Mouse (Mus musculus) heart, embryonic 11.5 days (tissue): ENCODE results near the gene Ccdc3. TPM values are rescaled to one million over a fixed set of nuclear protein-coding genes. Genes with fewer than 3 reads are reported as not detected.
"Not testable (repeated sequence)": the region's sequence is repeated elsewhere in the genome, so short reads cannot be mapped to it uniquely, and the experiment has no call there.

Experiments used
- ATAC-seq: fragments of 200-750 bp; cut with Nextera tagmentation; replicated peaks from 2 replicates; pipeline ENCODE4 v1.8.0; 2017; ENCODE audit warnings: moderate library complexity; ENCODE audit not compliant: insufficient number of reproducible peaks, low FRiP score, low TSS enrichment
- H3K27ac ChIP-seq: fragments of 300-500 bp; sonication (generic); 2 replicates; pipeline ENCODE4 v1.5.1; 2014; ENCODE audit warnings: mild to moderate bottlenecking, low read depth, low read length
- H3K27me3 ChIP-seq: fragments of 300-500 bp; sonication (generic); 2 replicates; pipeline ENCODE4 v1.6.1; 2014; ENCODE audit warnings: mild to moderate bottlenecking, low read length, mixed read lengths; ENCODE audit not compliant: control insufficient read depth, insufficient read depth
- H3K36me3 ChIP-seq: fragments of 300-500 bp; sonication (generic); 2 replicates; pipeline ENCODE4 v1.6.1; 2014; ENCODE audit warnings: mild to moderate bottlenecking, low read length, moderate library complexity, mixed read lengths; ENCODE audit not compliant: control insufficient read depth, insufficient read depth
- H3K4me1 ChIP-seq: fragments of 300-500 bp; sonication (generic); 2 replicates; pipeline ENCODE4 v1.6.1; 2014; ENCODE audit warnings: low read length; ENCODE audit not compliant: control insufficient read depth, insufficient read depth
- H3K4me2 ChIP-seq: fragments of 300-500 bp; sonication (generic); 2 replicates; pipeline ENCODE4 v1.6.1; 2014; ENCODE audit warnings: mild to moderate bottlenecking, moderate library complexity
- H3K4me3 ChIP-seq: fragments of 300-500 bp; sonication (generic); 2 replicates; pipeline ENCODE4 v1.5.1; 2014; ENCODE audit warnings: low read depth, low read length
- H3K9ac ChIP-seq: fragments of 300-500 bp; sonication (generic); 2 replicates; pipeline ENCODE4 v1.6.1; 2014; ENCODE audit warnings: mild to moderate bottlenecking, low read depth, low read length, moderate library complexity
- H3K9me3 ChIP-seq: fragments of 300-500 bp; sonication (generic); replicated peaks from 2 replicates; pipeline ENCODE4 v1.6.1; 2016; ENCODE audit warnings: low read length; ENCODE audit not compliant: control insufficient read depth
- WGBS: fragments of 180-500 bp; shearing (Covaris S2); extraction: QIAGEN DNeasy Blood & Tissue Kit; methylation state at CpG from one replicate; pipeline ENCODE4 v1.1.7; 2014; ENCODE audit not compliant: insufficient replicate concordance; 5-methylcytosine and 5-hydroxymethylcytosine counted together
- polyA plus RNA-seq: library from polyadenylated mRNA; unstranded; fragments of >200 nt; fragmentation: Nextera tagmentation; extraction: Ambion mirVana; gene quantifications from 2 replicates; pipeline ENCODE4 v1.2.1, GENCODE M21; 2014

Gene Ccdc3
- 7.9 and 9.3 TPM in 2 replicates for polyA plus RNA-seq

DNA sequence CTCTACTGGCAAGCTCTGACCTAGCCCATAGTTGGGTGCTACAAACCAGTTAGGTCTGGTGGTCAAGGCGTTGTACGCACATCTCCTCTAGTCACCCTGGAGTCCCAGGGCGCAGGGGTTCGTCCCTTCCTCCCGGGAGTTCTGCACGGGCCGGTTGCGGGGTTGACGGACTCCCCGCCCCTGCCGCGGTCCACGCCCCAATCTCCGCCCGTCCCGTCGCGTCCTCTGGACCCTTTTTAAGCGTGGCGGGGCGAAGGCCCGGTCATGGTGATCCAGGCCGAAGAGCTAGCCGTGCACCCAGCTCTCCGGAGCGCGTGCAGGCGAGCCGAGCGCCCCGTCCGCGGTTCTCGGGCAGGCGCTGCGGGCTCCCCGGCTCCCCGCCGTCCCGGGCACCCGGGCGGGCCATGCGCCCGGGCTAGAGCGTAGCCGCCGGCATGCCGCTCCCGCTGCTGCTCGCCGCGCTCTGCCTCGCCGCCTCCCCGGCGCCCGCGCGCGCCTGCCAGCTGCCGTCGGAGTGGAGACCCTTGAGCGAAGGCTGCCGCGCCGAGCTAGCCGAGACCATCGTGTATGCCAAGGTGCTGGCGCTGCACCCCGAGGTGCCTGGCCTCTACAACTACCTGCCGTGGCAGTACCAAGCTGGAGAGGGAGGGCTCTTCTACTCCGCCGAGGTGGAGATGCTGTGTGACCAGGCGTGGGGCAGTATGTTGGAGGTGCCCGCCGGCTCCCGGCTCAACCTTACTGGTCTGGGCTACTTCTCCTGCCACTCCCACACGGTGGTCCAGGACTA lies at the start of gene Ccdc3:
TSS of gene Ccdc3 (plus strand) at position 277 of the 787 bp plus-strand sequence.
- H3K4me1 ChIP-seq: peaks cover 4% of the 10 kb centered on the region

DNA sequence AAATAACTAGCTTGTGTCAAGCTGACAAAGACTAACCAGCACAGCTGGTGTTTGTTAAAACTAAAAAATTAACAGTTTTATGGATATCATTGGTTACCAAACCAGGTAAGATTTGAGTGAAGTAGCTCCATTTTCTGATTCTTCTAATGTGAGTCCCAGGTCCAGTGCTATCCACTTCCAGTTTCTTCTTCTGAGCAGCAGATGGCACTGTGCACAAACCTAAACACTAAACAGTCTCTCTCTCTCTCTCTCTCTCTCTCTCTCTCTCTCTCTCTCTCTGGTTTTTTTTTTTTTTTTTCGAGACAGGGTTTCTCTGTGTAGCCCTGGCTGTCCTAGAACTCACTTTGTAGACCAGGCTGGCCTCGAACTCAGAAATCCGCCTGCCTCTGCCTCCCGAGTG lies 47.2 kb upstream of the Ccdc3 start:
- H3K9me3 ChIP-seq, H3K9ac ChIP-seq, H3K27ac ChIP-seq, H3K4me1 ChIP-seq, H3K4me2 ChIP-seq, H3K4me3 ChIP-seq, H3K27me3 ChIP-seq, H3K36me3 ChIP-seq, ATAC-seq: not testable (repeated sequence)
- 84% methylated on average over 2 of the region's 4 CpGs for WGBS

More for the DNA sequence above, at the start of gene Ccdc3:
- Histone ChIP-seq H3K4me3 (peak within 1 kb of the TSS; percentile 50), H3K36me3 (no peaks in the 10 kb centered on the region), H3K27me3 (peaks cover 39% of the 10 kb centered on the region), H3K9me3 (no peaks in the 10 kb centered on the region), H3K27ac (no peak within 1 kb of the TSS), H3K9ac (peak within 1 kb of the TSS; percentile 65), H3K4me2 (peak within 1 kb of the TSS; percentile 76)
- no peak for ATAC-seq
- WGBS: 1% methylated on average over 78 of the region's 78 CpGs

DNA sequence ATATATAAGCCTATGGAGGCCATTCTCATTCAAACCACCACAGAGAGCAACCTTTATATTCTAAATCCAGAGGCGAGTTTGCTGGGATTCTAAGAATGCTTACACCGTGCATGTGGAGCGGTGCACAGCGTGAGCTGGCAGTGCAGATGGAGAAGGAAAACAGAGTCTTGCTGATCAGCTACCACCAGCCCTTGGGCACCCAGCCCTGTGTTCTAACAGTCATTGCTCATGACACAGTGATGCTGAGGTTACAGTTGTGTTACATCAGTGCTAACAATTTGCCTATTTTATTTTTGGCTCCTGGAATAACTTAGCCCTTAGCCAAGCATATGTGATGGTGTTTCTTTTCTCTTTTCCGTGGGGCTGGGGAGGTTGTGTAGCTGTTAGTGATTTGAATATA lies 42.7 kb upstream of the Ccdc3 start:
- WGBS: 83% methylated on average over 5 of the region's 5 CpGs
- H3K9me3 ChIP-seq: no peaks in the 10 kb centered on the region
- H3K4me1 ChIP-seq: no peaks in the 10 kb centered on the region
- no peak overlapping the region for H3K27ac ChIP-seq
- H3K27me3 ChIP-seq: no peaks in the 10 kb centered on the region
- H3K4me2 ChIP-seq: no peak overlapping the region
- H3K9ac ChIP-seq: no peak overlapping the region
- no peak for ATAC-seq
- no peaks in the 10 kb centered on the region for H3K36me3 ChIP-seq
- no peak overlapping the region for H3K4me3 ChIP-seq

DNA sequence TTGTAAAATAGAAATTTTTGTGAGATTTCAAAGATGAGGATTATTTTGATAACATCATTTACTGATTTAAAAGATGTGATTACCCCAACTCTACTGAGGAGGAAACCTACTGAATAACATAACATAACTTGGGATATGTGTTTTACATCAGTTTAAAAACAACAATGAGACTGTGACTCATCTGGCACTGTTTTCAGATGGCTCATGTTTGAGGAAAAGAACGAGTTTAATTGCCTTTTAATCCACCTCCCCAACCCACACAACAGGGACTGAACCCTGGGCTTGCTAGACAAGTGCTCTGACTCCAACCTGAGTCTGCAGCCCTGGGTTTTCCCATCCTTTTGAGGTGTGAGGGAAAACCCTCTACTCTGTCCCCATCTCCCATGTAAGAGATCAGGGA lies 42.3 kb upstream of the Ccdc3 start:
- H3K36me3 ChIP-seq: no peaks in the 10 kb centered on the region
- no peak overlapping the region for H3K4me3 ChIP-seq
- no peak overlapping the region for H3K9ac ChIP-seq
- H3K4me2 ChIP-seq: no peak overlapping the region
- H3K27me3 ChIP-seq: no peaks in the 10 kb centered on the region
- H3K27ac ChIP-seq: no peak overlapping the region
- H3K4me1 ChIP-seq: no peaks in the 10 kb centered on the region
- WGBS: 20% methylated on average over 1 of the region's 1 CpGs
- no peaks in the 10 kb centered on the region for H3K9me3 ChIP-seq
- no peak for ATAC-seq

DNA sequence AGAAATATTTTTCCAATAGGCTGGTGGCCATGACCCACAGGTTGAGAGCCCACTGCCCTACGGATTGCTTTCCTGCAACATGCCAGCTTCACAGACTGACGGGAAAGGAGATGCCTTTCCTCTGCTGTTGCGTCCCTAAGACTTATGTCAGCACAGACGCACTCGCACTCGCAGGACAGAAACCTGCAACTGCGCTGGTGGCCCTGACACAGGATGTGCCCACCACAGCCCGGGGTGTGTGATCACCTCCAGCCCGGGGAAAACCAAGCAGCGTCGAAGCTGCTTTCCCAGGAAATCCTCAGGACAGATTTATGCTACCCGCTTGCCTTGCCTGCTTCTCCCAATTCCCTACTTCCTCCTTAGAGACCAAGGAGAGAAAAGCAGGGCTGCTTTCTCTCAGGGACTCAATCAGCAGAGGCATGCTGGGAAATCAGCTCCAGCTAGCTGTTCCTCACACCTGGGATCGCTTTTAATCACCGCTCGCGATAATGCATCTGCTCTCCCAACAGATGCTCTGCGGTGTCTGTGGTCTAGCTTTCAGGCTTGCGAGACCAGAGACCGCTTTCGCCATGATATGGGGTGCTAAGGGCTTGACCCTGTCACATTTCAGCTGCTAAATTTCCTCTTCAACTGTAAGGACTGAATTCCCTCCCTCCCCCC lies 39.7 kb upstream of the Ccdc3 start:
- Histone ChIP-seq H3K4me1 (no peaks in the 10 kb centered on the region), H3K9ac (peak overlapping the region; percentile 50), H3K27ac (no peak overlapping the region), H3K4me2 (peak overlapping the region; percentile 63), H3K4me3 (peak overlapping the region; percentile 25), H3K27me3 (no peaks in the 10 kb centered on the region), H3K36me3 (no peaks in the 10 kb centered on the region), H3K9me3 (no peaks in the 10 kb centered on the region)
- ATAC-seq: no peak
- WGBS: 11% methylated on average over 20 of the region's 20 CpGs

DNA sequence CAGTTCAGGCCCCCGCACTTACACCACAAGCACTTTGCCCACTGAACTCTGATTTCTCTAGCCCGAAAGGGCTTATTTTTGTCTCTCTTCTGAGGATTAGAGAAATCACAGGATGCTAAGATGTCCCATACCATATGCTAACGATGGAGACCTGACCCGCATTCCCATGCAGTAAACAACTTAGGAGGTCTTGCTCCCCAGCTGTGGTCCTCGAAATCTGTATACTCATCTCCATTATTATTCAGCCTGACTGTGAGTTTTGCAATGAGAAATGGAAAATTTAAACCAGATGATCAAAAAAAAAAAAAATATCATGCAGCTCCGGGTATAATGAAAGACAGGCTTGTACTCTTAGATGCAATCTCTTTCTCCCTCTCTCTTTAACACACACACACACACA lies 38.4 kb upstream of the Ccdc3 start:
- Histone ChIP-seq H3K9me3 (no peaks in the 10 kb centered on the region), H3K4me3 (no peak overlapping the region), H3K9ac (no peak overlapping the region), H3K27me3 (no peaks in the 10 kb centered on the region), H3K4me1 (no peaks in the 10 kb centered on the region), H3K27ac (no peak overlapping the region), H3K36me3 (no peaks in the 10 kb centered on the region), H3K4me2 (no peak overlapping the region)
- 80% methylated on average over 6 of the region's 6 CpGs for WGBS
- no peak for ATAC-seq

DNA sequence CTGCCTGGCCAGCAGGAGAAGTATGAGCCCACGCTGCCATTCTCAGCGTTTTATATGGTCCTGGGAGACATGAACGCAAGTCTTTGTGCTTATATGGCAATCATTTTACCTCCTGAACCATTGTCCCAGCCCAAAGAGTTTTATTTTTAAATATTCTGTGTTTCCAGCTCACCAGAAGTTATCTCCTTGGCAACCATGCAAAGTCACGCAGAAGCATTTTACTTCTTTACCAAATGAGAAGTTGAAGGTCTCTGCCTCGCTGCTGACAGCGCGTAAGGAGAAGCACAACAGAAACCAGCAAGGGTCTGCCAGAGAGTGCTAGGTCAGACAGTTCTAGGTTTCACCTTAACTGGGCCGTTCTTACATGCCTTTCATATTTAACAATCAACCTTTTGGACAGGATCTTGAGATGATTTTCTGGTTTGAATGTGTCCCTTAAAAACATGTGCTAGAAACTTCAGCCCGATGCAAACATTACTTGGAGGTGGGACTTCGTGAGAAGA lies 35.8 kb upstream of the Ccdc3 start:
- Histone ChIP-seq H3K27me3 (no peaks in the 10 kb centered on the region), H3K4me3 (no peak overlapping the region), H3K36me3 (no peaks in the 10 kb centered on the region), H3K4me2 (no peak overlapping the region), H3K4me1 (no peaks in the 10 kb centered on the region), H3K9ac (no peak overlapping the region), H3K27ac (no peak overlapping the region), H3K9me3 (no peaks in the 10 kb centered on the region)
- ATAC-seq: no peak
- 79% methylated on average over 10 of the region's 10 CpGs for WGBS

DNA sequence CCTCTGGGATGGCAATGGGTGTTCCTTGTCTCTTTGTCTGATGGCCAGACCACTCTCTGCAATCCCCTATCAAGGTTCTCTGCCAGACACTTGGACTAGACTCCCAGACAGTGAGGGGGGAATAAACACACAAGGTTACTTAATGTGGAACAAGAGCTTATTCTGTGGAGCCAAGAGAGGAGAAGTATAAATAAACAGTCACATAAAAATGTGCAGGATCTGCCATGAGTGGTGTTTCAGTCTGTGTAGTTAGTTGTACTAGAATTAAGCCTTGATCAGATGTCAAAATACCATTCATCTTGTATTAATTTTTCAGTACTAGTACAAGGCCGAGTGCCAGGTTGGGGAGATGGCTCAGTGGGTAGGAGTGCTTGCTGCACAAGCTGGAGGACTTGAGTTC lies 34.7 kb upstream of the Ccdc3 start:
- no peak overlapping the region for H3K4me3 ChIP-seq
- H3K9me3 ChIP-seq: peaks cover 2% of the 10 kb centered on the region; the same call in 1 of the 2 replicates
- no peaks in the 10 kb centered on the region for H3K36me3 ChIP-seq
- H3K4me2 ChIP-seq: no peak overlapping the region
- ATAC-seq: no peak
- H3K9ac ChIP-seq: no peak overlapping the region
- WGBS: 75% methylated on average over 1 of the region's 1 CpGs
- H3K27me3 ChIP-seq: no peaks in the 10 kb centered on the region
- no peak overlapping the region for H3K27ac ChIP-seq
- no peaks in the 10 kb centered on the region for H3K4me1 ChIP-seq
